Mouse (Mus musculus): ENCODE data around the gene Ifi205.

GRCm38 (mm10) chr1:174048893-174049292, 17.3 kb upstream of the Ifi205 start, which contains the start of gene Olfr432:
- no peak for TF ChIP-seq GATA1 (IDR thresholded peaks at IDR 0.05; ENCODE audit: low read length)
- no peak for TF ChIP-seq TAL1 (IDR thresholded peaks at IDR 0.05; ENCODE audit: low read length)

All from erythroblast, embryonic 14.5 days (primary cell).